Mouse (Mus musculus) gastrocnemius, postnatal 25 days (tissue): ENCODE measurements around the gene Rnase10. TPM values are rescaled to one million over a fixed set of nuclear protein-coding genes. Genes with fewer than 3 reads are reported as not detected.
"Not testable (repeated sequence)": the region's sequence is repeated elsewhere in the genome, so short reads cannot be mapped to it uniquely, and the experiment has no call there.

Source experiments
- DNase-seq: peaks from one replicate; pipeline ENCODE4 v3.0.0; 2022
- long read RNA-seq, 2 experiments: library from polyadenylated mRNA; stranded (forward); transcript quantifications; one replicate each; pipeline ENCODE4 v2.0.0; 2021
- total RNA-seq, 2 experiments: library from RNA; stranded (reverse); gene quantifications; 1 replicate in 1 of 2; 2 replicates in 1 of 2; pipeline ENCODE4 v1.2.3; 2021

The Rnase10 gene
- not detected for total RNA-seq
- long read RNA-seq, experiment 1, result 0 reads
- long read RNA-seq, experiment 2, result 0 reads

DNA sequence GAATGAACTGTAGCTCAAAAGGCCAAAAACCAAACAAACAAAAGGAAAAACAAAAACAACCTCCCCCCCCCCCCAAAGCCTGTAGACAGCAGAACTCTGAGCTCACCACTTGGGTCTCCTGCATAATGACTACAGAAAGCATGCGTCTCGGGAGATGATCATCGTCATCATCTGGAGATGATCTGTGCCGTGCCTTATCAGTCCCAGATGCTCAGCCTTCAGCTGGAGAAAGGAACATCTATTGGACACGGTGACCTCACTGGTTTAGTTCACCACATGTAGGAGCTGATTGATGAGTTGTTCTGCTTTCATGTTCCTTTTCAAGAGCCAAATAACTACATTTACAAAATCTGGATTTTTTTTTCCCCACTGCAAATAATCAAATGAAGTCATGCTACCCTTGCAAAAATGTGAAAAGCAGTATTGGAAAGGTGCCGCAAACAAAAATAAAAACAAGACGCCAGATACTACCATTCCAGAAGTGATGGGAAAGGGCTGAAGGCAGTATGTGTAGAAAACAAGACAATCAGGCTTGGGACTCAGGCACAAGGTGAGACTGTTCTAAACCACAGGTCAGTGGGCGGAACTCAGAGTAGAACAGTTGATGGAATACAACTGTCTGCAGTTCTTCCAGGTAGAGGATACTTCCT lies at the start of gene Rnase10:
TSS of gene Rnase10 (plus strand) at position 600 of the 650 bp plus-strand sequence.
- DNase-seq, result no peak

DNA sequence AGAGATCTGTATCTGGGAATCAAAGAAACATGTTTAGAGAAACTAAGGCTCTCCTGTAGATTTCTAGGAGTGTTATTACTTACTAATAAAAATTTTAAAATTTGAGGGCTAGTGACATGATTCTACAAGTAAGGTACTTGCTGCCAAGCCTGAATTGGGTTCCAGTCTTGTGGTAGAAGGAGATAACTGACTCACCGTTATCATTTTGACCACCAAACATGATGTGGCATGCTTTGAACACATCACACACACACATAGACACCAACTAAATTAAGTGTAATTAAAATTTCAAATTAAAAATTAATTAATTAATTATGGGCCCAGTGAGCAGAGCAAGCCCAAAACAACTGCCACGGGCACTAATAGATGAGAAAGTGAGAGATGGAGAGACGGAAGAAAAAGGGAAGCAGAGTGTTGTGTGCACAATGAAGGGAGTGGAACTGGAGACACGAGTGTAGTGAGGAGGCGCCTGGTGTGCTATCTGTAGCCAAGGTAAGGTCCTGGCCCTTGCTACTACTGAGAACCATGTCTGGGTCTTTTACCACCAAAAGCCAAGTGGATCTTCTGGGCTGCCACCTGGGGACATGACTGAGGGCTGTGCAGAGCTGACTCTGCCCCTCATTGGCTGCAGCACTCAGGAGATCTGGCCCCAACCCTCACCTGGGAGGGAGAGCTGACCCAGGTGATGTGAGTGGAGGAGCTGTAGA lies 49.1 kb upstream of the Rnase10 start:
- DNase-seq, result not testable (repeated sequence)

DNA sequence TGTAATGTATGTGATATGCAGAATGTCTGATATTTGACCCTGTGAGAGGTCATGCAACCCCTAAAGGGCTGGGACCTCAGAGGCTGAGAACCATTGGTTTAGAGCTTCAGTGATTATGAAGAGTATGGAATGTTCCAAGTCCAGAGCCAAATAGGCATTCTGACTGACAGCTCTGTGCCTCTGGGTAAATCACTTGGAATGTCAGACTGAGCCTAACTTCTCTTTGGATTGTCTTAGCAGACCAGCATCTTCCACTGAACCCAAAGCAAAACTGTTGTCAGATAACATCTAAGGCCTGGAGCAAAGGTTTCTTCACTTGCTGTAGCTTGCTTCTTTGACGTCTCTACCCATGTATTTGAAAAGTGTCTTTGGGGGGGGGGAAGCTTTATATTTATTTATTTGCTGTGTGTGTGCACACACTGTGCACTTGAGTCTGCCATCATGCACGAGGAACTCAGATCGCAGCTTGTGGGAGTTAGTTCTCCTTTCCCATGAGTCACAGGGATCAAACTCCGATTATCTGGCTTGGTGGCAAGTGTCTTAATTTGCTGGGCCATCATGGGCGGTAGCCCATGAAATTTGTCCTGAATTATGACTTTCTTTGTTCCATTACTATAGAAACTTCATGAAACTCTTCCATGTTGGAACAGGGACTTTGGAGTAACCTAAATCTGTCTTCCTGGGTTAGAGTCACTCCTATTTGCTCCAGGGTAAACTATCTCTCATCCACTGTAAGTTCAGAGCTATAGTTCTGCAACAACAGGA lies 39.2 kb upstream of the Rnase10 start:
- DNase-seq, result no peak

DNA sequence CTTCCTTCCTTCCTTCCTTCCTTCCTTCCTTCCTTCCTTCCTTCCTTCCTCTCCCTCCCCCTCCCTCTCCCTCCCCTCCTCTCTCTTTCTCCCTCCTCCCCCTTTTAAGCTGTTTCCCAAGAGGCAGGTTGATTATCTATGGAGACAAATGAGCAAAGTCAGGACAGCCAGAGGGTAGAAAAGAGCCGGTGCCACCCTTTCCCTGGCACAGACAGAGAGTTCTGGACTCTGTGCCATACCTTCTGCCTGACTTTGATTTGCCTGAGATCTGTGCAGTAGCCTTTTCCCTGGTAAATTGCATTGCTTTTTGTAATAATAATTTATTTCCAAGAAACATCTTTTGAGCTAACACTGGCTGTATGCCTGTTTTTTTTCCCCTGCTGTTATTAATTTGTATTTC lies 38.5 kb upstream of the Rnase10 start:
- no peak for DNase-seq

DNA sequence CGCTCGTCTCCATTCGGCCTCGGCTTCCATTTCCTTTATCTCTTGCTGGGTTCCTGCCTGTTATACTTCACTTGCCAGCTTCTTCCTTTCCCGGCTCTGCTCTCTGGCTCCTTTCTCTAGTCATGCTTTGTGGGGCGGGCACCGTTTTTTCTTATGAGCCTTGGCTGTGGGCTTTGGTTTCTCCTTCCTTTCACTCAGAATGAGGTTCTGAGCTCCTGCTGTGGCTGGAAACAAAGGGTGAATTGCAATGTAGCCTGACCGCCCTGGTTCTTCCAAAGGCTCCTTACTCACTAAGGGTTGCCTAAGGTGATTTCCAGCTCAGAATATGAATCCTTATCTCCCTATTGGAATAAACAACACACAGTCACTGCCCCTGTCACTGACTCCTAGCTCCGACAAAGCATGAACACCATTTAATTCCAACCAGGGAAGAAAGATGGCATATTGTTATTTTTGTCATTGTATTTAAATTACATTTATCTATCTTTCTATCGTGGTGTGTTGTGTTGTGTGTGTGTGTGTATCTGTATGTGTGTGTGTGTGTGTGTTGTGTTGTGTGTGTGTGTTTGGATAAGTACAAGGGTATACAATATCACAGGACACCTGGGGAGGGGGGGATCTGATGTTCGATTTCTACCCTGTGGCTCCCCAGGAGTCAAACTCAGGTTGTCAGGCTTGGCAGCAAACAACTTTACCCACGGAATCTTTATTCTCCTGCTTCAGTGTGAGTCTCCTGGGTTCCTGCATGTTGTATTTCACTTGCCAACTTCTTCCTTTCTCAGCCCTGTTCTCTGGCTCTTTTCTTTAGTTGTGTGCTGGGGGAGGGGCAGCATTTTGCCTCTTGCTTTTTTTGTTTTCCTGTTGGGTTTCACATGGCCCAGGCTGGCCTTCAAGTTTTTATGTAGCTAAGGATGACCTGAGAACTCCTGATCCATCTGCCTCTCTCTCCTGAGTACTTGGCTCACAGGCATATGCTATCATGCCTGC lies 37.7 kb upstream of the Rnase10 start:
- no peak for DNase-seq

DNA sequence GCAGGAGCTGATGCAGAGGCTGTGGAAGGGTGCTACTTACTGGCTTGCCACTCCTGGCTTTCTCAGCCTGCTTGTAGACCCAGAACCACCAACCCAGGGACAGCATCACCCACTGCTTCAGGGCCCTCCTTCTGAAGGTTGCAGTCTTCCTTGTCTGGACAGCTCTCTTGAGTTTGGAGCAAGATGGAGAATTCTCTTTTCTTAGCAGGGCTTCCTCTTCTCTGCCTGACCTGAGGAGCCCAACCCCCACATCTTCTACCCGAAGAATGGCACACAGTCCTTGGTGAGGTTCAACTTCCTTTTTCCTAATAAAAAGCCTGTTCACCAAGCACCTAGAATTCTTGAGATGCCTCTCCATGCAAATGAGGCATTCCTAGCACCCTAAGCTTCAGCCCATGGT lies 36.7 kb upstream of the Rnase10 start:
- no peak for DNase-seq

DNA sequence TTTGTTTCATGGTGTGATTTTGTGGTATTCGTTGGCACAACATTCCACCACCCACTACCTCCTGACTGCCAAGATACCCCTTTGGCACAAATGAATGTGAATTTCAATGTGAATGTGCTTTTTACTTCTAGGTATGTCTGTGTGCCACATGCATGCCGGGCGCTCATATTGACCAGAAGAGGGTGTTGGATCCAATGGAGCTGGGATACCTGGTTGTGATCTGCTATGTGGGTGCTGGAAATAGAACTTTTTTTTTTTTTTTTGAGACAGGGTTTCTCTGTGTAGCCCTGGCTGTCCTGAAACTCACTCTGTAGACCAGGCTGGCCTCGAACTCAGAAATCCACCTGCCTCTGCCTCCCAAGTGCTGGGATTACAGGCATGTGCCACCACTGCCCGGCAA lies 34.5 kb upstream of the Rnase10 start:
- not testable (repeated sequence) for DNase-seq

DNA sequence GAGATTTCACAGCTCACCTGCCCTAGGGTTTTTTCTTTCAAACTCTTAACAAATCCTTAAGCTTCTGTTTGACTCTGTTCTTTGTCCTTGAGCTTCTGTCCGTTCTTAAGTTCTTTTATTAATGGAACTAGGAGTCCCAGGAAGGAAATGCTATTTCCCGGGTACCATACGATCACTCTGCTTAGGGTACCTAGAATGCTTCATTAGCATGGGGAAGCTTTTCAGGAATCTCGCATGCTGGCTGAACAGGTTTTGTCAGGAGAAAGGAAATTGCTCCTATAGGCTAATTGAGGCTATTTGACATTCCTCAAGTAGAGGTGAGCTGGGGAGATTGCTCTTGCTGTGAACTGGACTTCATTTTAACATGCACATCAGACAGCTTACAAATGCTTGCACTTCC lies 33.9 kb upstream of the Rnase10 start:
- DNase-seq, result no peak

DNA sequence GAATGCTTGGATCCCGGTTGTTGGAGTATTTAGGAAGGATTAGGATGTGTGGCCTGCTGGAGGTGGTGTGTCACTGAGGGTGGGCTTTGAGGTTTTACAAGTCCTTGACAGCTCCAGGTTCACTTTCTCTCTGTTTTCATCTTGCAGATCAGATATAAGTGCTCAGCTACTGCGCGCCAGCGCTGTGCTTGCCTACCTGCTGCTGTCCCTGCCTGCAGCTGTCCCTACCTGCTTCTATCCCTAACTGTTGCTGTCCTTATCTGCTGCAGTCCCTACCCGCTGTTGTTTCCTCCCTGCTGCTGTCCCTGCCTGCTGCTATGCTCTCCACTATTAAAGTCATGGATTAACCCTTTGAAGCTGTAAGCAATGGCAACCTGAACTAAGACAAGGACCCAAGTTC lies 32.5 kb upstream of the Rnase10 start:
- no peak for DNase-seq

DNA sequence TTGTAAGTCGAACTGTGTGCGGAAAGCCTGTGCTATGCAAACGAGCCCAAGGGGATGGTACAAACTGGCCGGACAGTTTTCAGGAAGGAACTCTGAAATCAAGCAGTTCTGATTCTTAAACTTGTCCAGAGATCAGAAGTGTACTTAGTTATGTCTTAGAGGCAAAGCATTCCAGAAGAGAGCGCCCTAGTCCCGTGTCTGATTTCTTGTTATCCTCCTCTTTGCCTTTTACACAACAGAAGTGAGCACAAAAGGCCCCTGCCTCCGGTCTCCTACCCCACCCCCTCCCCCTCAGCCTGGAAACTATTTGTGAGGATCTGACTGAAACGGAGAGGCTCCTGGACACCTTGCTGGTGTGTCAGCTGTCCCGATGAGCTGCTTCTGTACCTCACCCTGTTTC lies 30.9 kb upstream of the Rnase10 start:
- DNase-seq, result no peak

DNA sequence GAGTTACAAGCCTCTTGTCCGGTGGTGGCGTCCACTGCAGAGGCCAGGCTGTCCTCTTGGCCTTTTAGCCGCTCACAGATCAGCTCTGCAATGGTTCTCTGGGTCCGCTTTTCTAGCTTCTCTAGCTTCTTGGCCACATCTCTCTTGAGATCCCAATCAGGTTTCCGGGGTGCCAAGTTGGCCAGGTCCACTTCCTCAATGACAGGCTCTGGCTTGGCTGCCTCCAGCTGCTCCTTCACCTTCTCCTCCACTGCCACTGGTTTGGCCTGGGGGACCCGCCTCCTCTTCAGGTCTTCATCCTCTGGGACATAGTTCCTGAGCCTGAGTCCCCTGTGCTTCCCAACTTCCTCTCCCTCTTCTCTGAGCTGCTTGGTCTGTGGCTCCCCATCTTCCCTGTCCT lies 29.1 kb upstream of the Rnase10 start:
- DNase-seq, result not testable (repeated sequence)

DNA sequence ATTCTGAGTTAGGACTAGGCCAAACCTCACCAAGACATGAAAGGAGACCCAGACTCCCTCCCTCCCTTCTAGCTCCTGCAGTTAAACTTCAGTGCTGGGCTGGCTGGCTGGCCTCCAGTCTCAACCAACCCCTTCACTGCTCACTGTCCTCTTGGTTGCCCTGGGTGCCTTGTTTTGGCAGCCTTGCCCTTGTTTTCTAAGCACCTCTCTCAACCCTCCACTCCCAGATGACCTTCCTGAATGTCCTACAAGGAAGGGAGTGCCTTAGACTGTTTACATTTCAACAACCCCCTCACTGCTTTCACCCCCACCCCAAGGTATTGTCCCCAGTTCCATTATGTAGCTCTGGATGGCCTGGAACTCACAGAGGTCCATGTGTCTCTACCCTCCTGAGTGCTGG lies 27.9 kb upstream of the Rnase10 start:
- no peak for DNase-seq

DNA sequence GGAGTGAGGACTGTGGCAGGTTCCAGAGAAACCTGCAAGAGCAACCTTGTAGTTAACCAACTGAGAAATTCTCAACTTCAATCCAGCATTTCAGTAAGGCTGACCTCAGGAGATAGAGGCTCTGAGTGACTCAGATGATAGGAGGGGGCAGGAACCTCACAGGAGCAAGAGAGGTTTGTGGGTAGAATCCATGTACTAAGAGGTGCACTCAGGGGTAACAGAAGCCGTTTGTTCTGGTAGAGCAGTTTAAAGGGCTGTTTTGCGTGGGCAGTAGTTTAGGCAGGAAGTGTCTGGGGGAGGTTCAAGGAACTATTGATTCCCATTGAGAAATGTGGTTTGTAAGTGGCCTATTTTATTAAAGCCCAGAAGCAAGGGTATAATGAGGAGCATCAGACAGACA lies 26.3 kb upstream of the Rnase10 start:
- no peak for DNase-seq

DNA sequence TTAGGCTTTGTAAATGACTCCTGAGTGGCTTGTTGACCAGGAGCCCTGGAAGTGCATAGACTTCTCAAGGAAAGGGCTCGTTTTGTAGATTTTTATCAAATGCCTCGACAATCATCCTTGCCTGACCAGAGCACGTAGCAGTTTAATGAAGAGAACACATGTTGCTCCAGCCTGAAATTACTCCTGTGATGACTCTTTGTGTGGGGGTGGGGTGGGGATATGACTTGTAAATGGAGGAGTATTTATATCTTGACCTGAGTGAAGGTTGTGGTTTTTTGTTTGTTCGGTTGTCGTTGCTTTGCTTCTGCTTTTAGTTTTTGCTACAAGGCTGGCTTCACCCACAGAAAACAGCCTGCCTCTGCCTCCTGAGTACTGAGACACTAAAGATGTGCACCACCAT lies 25.7 kb upstream of the Rnase10 start:
- DNase-seq, result no peak

DNA sequence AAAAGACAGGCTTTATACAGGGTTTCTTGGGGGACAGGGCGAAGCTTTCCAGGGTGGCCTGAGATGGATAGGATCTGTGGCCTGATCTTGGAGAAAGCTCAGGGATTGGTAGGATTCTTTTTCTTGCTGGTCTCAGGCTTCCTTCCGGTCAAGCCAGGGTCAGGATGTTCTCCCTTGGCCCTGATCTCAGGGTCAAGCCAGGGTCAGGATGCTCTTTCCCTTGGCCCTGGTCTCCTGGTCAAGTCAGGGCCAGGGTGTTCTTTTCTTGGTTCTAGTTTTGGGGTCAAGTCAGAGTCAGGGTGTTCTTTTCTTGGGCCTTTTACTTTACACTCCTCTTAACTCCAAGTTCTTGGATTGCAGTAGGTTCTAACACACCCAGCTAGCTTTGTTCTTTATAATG lies 19.9 kb upstream of the Rnase10 start:
- DNase-seq, result peak; percentile 20

DNA sequence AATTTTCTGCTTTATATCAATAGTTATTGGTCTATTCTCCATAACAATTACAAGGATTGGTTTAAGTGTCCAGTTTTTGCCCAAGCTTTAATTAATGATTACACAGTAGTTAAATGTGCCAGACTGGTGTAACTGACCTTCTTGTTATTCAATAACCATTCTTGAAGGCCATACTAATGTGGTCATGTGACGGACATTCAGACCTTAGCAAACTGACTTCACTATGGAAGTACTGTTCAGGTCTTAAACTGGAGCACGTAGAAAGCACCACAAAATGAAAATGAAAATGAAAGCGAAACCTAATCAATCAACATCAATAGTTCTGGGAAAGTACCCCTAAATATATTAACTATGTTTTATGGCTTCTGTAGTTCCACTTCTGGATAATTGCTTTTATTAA lies 16.5 kb upstream of the Rnase10 start:
- no peak for DNase-seq

DNA sequence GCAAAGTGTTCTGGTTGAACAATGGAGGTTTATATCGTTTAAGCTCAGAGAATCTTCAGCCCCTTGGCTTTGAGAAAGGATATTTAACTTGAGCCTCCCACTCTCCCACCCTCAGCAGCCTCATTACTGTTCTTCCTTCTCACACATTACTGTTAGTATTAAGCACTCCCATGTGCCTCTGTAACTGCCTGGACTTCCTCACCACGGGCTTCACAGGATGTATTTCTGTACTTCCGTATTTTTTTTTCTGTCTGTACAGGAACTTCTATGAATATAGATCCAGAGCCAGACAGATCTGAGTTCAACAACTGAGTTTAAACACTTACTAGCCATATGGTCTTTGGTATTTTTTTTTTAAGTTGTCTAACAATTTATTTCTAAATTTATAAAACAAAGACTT lies 10.5 kb upstream of the Rnase10 start:
- no peak for DNase-seq

DNA sequence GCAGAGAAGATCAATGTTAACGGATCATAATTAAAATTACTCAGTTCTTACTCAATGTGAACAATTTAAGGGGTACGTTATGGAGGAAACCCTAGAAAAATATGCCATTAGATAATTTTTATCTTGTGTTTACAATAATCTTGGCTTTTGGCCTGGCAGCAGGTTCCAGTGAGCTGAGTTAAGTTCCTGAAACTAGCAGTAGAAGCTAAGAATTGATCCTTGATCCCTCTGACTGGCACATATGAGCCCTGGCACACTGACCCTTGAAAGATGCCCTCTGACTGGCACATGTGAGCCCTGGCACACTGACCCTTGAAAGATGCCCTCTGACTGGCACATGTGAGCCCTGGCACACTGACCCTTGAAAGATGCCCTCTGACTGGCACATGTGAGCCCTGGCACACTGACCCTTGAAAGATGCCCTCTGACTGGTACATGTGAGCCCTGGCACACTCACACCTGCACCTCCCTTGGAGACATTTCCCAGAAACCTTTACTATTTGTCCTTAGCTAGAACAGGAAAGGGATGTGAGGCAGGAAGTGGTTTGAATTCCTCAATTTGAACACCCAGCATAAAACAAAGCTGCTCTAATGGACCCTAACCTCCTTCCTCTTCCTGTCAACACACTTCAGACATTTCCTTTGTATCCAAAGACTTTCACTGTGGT lies 9.4 kb upstream of the Rnase10 start:
- DNase-seq, result no peak

DNA sequence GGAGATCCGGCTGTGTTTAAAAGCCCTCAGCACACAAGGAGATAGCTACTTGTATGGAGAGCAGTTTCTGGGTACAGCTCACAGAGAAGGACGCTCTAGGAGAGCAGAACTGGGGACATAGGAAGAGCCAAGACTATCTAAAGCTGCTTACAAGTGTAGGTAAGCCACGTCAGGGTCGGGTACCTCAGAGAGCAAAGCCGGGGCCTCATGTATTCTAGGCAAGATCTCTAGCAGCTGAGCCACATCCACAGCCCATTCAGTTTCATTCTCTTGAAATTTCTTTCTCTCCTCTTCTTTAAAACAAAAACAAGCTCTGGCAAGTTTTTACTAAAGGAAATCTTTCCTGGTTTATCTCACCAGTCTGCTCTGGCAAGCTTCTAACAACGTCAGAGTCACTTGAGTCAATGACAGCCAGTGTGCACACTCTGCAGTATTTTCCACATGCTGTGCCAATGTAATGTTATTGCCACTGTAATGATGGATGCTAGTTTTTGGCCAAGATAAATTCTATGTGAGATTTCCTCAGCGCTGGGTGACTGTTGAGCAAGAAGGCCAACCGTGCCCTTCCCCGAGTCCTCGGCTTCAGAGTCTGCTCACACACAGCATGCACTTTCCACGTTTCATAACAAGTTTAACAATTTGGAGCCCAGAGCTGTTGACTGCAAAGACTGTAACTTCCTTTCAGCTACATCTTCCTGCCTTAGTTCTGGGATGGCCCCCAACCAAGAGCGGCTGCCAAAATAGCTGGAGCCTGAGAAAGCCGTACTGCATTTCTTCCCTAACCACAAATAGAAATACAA lies 563 bp downstream of the Rnase10 start:
- DNase-seq, result peak; percentile 69

DNA sequence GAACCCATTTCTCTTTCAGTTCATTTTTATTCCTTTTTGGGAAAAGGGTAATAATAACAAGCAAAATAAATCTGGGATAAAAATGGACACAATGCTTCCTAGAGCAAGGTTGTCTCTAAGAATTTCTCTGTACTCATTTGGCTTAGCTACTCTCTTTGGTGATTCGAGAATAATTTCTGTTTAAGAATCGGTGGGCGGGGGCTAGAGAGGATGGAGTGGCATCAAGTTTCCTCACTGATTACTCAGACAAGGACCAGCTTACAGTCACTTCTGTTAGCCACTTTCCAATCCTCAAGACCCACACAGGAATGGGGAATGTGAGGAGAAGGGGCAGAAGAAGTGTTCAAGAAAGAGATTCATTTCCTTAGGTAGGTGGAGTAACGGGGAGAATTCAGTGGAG lies 1.2 kb downstream of the Rnase10 start:
- no peak for DNase-seq

DNA sequence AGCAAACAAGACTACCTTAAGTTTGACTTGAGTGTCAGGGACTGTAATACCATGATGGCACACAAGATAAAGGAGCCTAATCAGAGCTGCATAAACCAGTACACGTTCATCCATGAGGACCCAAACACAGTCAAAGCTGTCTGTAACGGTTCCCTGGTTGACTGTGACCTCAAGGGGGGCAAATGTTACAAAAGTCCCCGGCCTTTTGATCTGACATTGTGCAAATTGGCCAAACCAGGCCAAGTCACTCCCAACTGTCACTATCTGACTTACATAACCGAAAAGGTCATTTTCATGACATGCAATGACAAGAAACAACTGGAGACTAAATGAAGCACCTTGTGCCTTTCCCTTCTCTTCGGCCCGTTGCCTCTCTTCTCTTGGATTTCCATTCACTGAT lies 2.0 kb downstream of the Rnase10 start:
- DNase-seq, result no peak
